Mouse (Mus musculus) lung, adult 2 months (tissue): ENCODE measurements around the gene Tmem136.

ENCODE experiments used
- CTCF ChIP-seq: fragments of 200-500 bp; IDR thresholded peaks from 2 replicates; pipeline ENCODE4 v1.5.1; 2011; ENCODE audit warnings: mild to moderate bottlenecking, low read length, control low read depth; ENCODE audit not compliant: insufficient read depth
- POLR2A ChIP-seq: fragments of 200-500 bp; IDR thresholded peaks from 2 replicates; pipeline ENCODE4 v1.6.1; 2011; ENCODE audit warnings: low read depth, mild to moderate bottlenecking, control low read depth, low read length, borderline replicate concordance; ENCODE audit errors: extremely low read depth

DNA sequence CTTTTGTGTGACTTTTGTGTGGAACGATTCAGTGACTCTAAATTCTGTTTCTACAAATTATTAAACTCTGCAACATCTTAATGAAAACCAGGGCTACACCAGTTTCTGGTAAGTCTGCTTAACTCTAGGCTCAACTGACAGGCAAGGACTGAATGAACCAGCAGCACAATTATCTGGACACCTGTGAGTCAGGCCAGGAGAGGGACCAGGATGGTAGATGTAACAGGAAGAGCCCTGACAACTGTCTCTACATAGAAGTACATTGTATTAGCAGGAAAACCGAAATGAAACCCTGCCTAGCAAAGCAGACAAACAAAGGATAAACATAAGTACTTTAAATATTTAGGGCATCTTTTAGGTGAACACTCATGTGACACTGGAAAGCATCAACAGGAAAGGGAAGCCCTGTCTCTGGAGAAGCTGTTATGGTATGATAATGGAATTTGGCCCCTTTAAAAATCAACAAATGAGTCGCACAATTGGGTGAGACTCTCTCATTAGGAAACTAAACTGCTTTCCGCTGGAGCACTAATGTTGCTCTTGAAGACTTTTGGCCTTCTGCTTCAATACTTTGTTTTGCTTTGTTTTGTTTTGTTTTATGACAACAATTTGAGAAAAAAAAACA lies 12.6 kb downstream of the Tmem136 start:
- TF ChIP-seq CTCF, result no peak
- TF ChIP-seq POLR2A, result no peak
